ENCODE assay signal across 8 mouse cellular contexts in genomic region chr2:31141074-31141866, GRCm38 (mm10). TPM values are rescaled to one million over a fixed set of nuclear protein-coding genes. Genes with fewer than 3 reads are reported as not detected.
DNase-seq lines count a peak whose midpoint lies in the region; ATAC-seq and TF ChIP-seq lines count a peak whose summit lies in the region.

No protein-coding gene starts in this region.

- TF ChIP-seq POLR2A in myocyte (IDR thresholded peaks at IDR 0.05; ENCODE audit: insufficient read length, low read depth): no peak

- H3K9ac ChIP-seq in ES-E14 (ENCODE audit: insufficient read depth, low read depth, low read length, poor library complexity, severe bottlenecking): peak overlapping the region; percentile 87
- H3K9ac ChIP-seq in heart, embryonic 14.5 days (ENCODE audit: low read length): peak overlapping the region; percentile 97

- WGBS in heart, embryonic 14.5 days: under 1% methylated on average over 69 of the region's 78 CpGs

- H3K27me3 ChIP-seq in heart, embryonic 14.5 days (ENCODE audit: control insufficient read depth, insufficient read depth, low read length): no peaks in the 10 kb centered on the region
- no peaks in the 10 kb centered on the region for H3K27me3 ChIP-seq in myocyte (ENCODE audit: control insufficient read depth, insufficient read depth, insufficient read length)

- H3K36me3 ChIP-seq in ES-E14 (ENCODE audit: control insufficient read depth, insufficient read depth, low read length, poor library complexity, severe bottlenecking): no peaks in the 10 kb centered on the region
- peaks cover 7% of the 10 kb centered on the region for H3K36me3 ChIP-seq in heart, embryonic 14.5 days (ENCODE audit: control insufficient read depth, insufficient read depth, low read length)
- no peaks in the 10 kb centered on the region for H3K36me3 ChIP-seq in myocyte (ENCODE audit: control insufficient read depth, insufficient read depth)

- no peaks in the 10 kb centered on the region for H3K9me3 ChIP-seq in ES-E14 (ENCODE audit: control insufficient read depth, insufficient read depth, low read depth, low read length)
- no peaks in the 10 kb centered on the region for H3K9me3 ChIP-seq in heart, embryonic 14.5 days (ENCODE audit: control insufficient read depth, low read length)

- H3K4me2 ChIP-seq in heart, embryonic 14.5 days (ENCODE audit: low read length): peak overlapping the region; percentile 78
- peak overlapping the region; percentile 97 for H3K4me2 ChIP-seq in myocyte (ENCODE audit: low read depth)

- H3K79me2 ChIP-seq in myocyte (ENCODE audit: control insufficient read depth, insufficient read depth): peaks cover 25% of the 10 kb centered on the region

- peak overlapping the region; percentile 75 for H3ac ChIP-seq in myocyte (ENCODE audit: control insufficient read depth, insufficient read length)

- peak; percentile 53; the same call in 1 of the 2 replicates for ATAC-seq in heart, embryonic 14.5 days (ENCODE audit: insufficient number of reproducible peaks, insufficient read depth, low FRiP score, low read depth)

- in situ Hi-C loops in ES-E14 (cut with MboI; ENCODE audit: low sequenced_read_pairs in 2 of 2, unreplicated experiment in 2 of 2): no loop called here

- DNase-seq in heart, adult 18-20 months: peak; percentile 47 to 70
- DNase-seq in heart, adult 8-10 months (ENCODE audit: low spot score): no peak
- no peak for DNase-seq in ES-E14 (ENCODE audit: low read depth, low spot score)
- peak; percentile 69 to 70 for DNase-seq in cerebellum, postnatal 14 days
- DNase-seq in kidney, postnatal 4 days: peak; percentile 59 to 69
- no peak for DNase-seq in ovary, postnatal 10 days (ENCODE audit: low spot score)

- H3K4me3 ChIP-seq in ES-E14 (ENCODE audit: insufficient read depth in 1 of 2, low read depth in 1 of 2, low read length in 2 of 2, poor library complexity in 1 of 2, severe bottlenecking in 1 of 2): peak overlapping the region; percentile 74 to 84
- peak overlapping the region; percentile 82 to 98 for H3K4me3 ChIP-seq in heart, embryonic 14.5 days (ENCODE audit: control insufficient read depth in 1 of 2, insufficient read depth in 1 of 2, low read depth in 1 of 2, low read length in 2 of 2)
- H3K4me3 ChIP-seq in myocyte: peak overlapping the region; percentile 42

- peaks cover 5 to 24% of the 10 kb centered on the region in 2 experiments for H3K4me1 ChIP-seq in ES-E14 (ENCODE audit: control insufficient read depth in 2 of 2, insufficient read depth in 2 of 2, low read length in 2 of 2, poor library complexity in 1 of 2)
- H3K4me1 ChIP-seq in heart, embryonic 14.5 days (ENCODE audit: control insufficient read depth in 2 of 2, insufficient read depth in 2 of 2, low read length in 2 of 2): peaks cover 20 to 53% of the 10 kb centered on the region in 2 experiments

- H3K27ac ChIP-seq in ES-E14 (ENCODE audit: insufficient read depth, low read depth, low read length, poor library complexity, severe bottlenecking): no peak overlapping the region
- peak overlapping the region; percentile 73 to 87 for H3K27ac ChIP-seq in heart, embryonic 14.5 days (replicated peaks in 1 of 2; ENCODE audit: control insufficient read depth in 1 of 2, insufficient read depth in 1 of 2, low read depth in 2 of 2, low read length in 2 of 2)

TF ChIP-seq in ES-E14, 5 proteins besides CTCF, POLR2A, EP300 and RAD21:
- TF ChIP-seq CHD2 (IDR thresholded peaks at IDR 0.05; ENCODE audit: low read depth, low read length) (no peak), HCFC1 (IDR thresholded peaks at IDR 0.05; ENCODE audit: borderline replicate concordance, insufficient read depth, low read length) (no peak), ZNF384 (IDR thresholded peaks at IDR 0.05; ENCODE audit: low read depth, low read length) (no peak), ZC3H11A (IDR thresholded peaks at IDR 0.05; ENCODE audit: borderline replicate concordance, low read depth, low read length) (no peak), MAFK (IDR thresholded peaks at IDR 0.05; ENCODE audit: insufficient read depth, low read depth, low read length) (no peak)

TF ChIP-seq in myocyte, 11 proteins besides CTCF, POLR2A, EP300 and RAD21:
- TF ChIP-seq E2F4 (IDR thresholded peaks at IDR 0.05; ENCODE audit: insufficient read depth) (no peak), SRF (IDR thresholded peaks at IDR 0.05; ENCODE audit: control insufficient read depth, insufficient read length, low read depth) (no peak), MYOG (IDR thresholded peaks at IDR 0.05; ENCODE audit: control insufficient read depth in 1 of 3, insufficient read depth in 1 of 3, insufficient read length in 2 of 3, low read depth in 2 of 3) (no peak), TCF3 (IDR thresholded peaks at IDR 0.05; ENCODE audit: insufficient read length, low read depth) (no peak), MYOD1 (IDR thresholded peaks at IDR 0.05; ENCODE audit: control insufficient read depth in 1 of 3, insufficient read length in 2 of 3, low read depth in 2 of 3) (no peak), TCF12 (IDR thresholded peaks at IDR 0.05; ENCODE audit: insufficient read depth, poor library complexity, severe bottlenecking) (no peak), CEBPB (IDR thresholded peaks at IDR 0.05; ENCODE audit: insufficient read depth, poor library complexity, severe bottlenecking) (no peak), REST (IDR thresholded peaks at IDR 0.05; ENCODE audit: insufficient read depth, insufficient read length) (no peak), USF1 (IDR thresholded peaks at IDR 0.05; ENCODE audit: low read depth) (no peak), MAX (IDR thresholded peaks at IDR 0.05; ENCODE audit: low read depth) (no peak), POLR2AphosphoS2 (IDR thresholded peaks at IDR 0.05; ENCODE audit: insufficient read length, low read depth) (no peak)

RNA-seq across cellular contexts. Expression of gene Fnbp1, which starts 0.5 kb away (rescaled TPM):
- 10 to 100 TPM; 52.3 to 62.0 TPM for total RNA-seq in heart, adult 18-20 months (2021)
- total RNA-seq in heart, adult 8-10 months (2022): 10 to 100 TPM; 47.2 to 63.1 (median 52.7) TPM
- total RNA-seq in ES-E14 (2012; rRNA removed): 15.1 and 16.5 TPM in 2 replicates
- 17.6 and 19.4 TPM in 2 replicates for polyA plus RNA-seq in heart, embryonic 14.5 days (2014; fragmentation: Nextera tagmentation; extraction: Ambion mirVana)
- 10.6 TPM for polyA plus RNA-seq in myocyte (2012; fragmentation: generic; extraction: Trizol)

RNA-seq across cellular contexts. Expression of gene Gpr107, which starts 10.8 kb away (rescaled TPM):
- total RNA-seq in heart, adult 18-20 months (2021): 10 to 100 TPM; 26.2 to 27.4 TPM
- 10 to 100 TPM; 27.1 to 34.5 (median 29.8) TPM for total RNA-seq in heart, adult 8-10 months (2022)
- 111 and 156 TPM in 2 replicates for total RNA-seq in ES-E14 (2012; rRNA removed)
- polyA plus RNA-seq in heart, embryonic 14.5 days (2014; fragmentation: Nextera tagmentation; extraction: Ambion mirVana): 26.6 and 27.3 TPM in 2 replicates
- 35.2 TPM for polyA plus RNA-seq in myocyte (2012; fragmentation: generic; extraction: Trizol)

Comparison
In these comparisons a context has a peak if more than half of its experiments do, and no peak if none do; other contexts are left out.
1. DNase-seq: peak in heart, adult 18-20 months (2 of 2), cerebellum, postnatal 14 days (2 of 2) and kidney, postnatal 4 days (2 of 2); none in heart, adult 8-10 months (single experiment), ES-E14 (single experiment) and ovary, postnatal 10 days (single experiment).
2. Peak in every context shown above with its lines, with median percentiles within 50 percentile points of each other: H3K4me3 ChIP-seq.